Mouse (Mus musculus) CH12.LX (cell line): Measurements from ENCODE around the gene Ddx4.

Source experiments
- CTCF ChIP-seq, 2 experiments: IDR thresholded peaks in 1 of 2; conservative IDR thresholded peaks in 1 of 2; 2 replicates each; pipeline ENCODE4 v1.5.1; 2011 to 2012; ENCODE audit warnings: low read depth in 2 of 2, low read length in 2 of 2, improper control_type of control experiment in 1 of 2, inconsistent platforms in 1 of 2, mild to moderate bottlenecking in 1 of 2, moderate library complexity in 1 of 2
- ETS1 ChIP-seq: conservative IDR thresholded peaks from 2 replicates; pipeline ENCODE4 v1.6.1; 2012; ENCODE audit warnings: low read depth, mild to moderate bottlenecking, inconsistent platforms, low read length, improper control_type of control experiment, moderate library complexity
- POLR2A ChIP-seq: IDR thresholded peaks from 2 replicates; pipeline ENCODE4 v1.6.1; 2011; ENCODE audit warnings: low read depth, mild to moderate bottlenecking, improper control_type of control experiment, low read length
- RAD21 ChIP-seq: IDR thresholded peaks from 2 replicates; pipeline ENCODE4 v1.6.1; 2011; ENCODE audit warnings: low read depth, mild to moderate bottlenecking, low read length, improper control_type of control experiment, moderate library complexity
- TBP ChIP-seq: conservative IDR thresholded peaks from 2 replicates; pipeline ENCODE4 v1.6.1; 2011; ENCODE audit warnings: low read depth, low read length, improper control_type of control experiment
- ZC3H11A ChIP-seq: IDR thresholded peaks from 2 replicates; pipeline ENCODE4 v1.6.1; 2012; ENCODE audit warnings: low read depth, mild to moderate bottlenecking, inconsistent platforms, low read length, improper control_type of control experiment

- no peak for TF ChIP-seq RAD21
- TF ChIP-seq ZC3H11A, result no peak
- no peak for TF ChIP-seq POLR2A
- no peak for TF ChIP-seq ETS1
- no peak for TF ChIP-seq TBP
- no peak for TF ChIP-seq CTCF (conservative IDR thresholded peaks at IDR 0.05 in 1 of 2, IDR thresholded peaks at IDR 0.05 in 1 of 2; ENCODE audit: low read depth in 2 of 2, low read length in 2 of 2)
Measured at GRCm38 (mm10) chr13:112644996-112645395, 7.3 kb downstream of the Ddx4 start.
